Mouse (Mus musculus) embryonic fibroblast, embryonic 13.5 days (primary cell): ENCODE data around the gene Iglon5.

Experiments used
- CTCF ChIP-seq: IDR thresholded peaks from 2 replicates; pipeline ENCODE4 v1.5.1; 2011; ENCODE audit warnings: mild to moderate bottlenecking, control low read depth, low read length, moderate library complexity, borderline replicate concordance; ENCODE audit not compliant: insufficient read depth
- POLR2A ChIP-seq: IDR thresholded peaks from 2 replicates; pipeline ENCODE4 v1.6.1; 2011; ENCODE audit warnings: low read depth, mild to moderate bottlenecking, control low read depth, low read length, moderate library complexity

DNA sequence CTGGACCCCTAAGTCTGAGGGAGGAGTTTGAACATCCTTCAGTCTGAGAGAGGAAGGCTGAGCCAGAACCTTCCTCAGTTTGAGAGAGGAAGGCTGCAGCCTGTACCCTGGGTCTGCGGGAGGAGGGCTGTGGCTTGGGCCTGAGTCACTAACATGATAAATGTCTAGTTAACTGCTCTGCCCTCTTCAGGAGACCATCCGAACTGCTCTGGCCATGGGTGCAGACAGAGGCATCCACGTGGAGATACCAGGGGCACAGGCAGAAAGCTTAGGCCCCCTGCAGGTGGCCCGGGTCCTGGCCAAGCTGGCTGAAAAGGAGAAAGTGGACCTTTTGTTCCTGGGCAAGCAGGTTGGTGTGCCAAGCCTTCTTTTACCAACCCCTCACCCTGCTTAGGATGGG, 37.3 kb downstream of the Iglon5 start:
- TF ChIP-seq POLR2A (no peak), CTCF (no peak; the same call in 1 of the 2 replicates)
